Mouse (Mus musculus) intestine, embryonic 16.5 days (tissue): Measurements from ENCODE around the gene Dars. TPM values are rescaled to one million over a fixed set of nuclear protein-coding genes. Genes with fewer than 3 reads are reported as not detected.

Experiments used
- ATAC-seq: fragments of 200-750 bp; cut with Nextera tagmentation; 2 replicates; pipeline ENCODE4 v1.8.0; 2017; ENCODE audit warnings: moderate TSS enrichment, moderate library complexity
- H3K27ac ChIP-seq: fragments of 300-500 bp; sonication (generic); 2 replicates; pipeline ENCODE4 v1.5.1; 2014; ENCODE audit warnings: mild to moderate bottlenecking, low read length
- H3K27me3 ChIP-seq: fragments of 300-500 bp; sonication (generic); replicated peaks from 2 replicates; pipeline ENCODE4 v1.6.1; 2014; ENCODE audit warnings: low read length, control low read depth, mixed read lengths; ENCODE audit not compliant: control insufficient read depth, insufficient read depth
- H3K36me3 ChIP-seq: fragments of 300-500 bp; sonication (generic); 2 replicates; pipeline ENCODE4 v1.6.1; 2014; ENCODE audit warnings: low read length, control low read depth; ENCODE audit not compliant: control insufficient read depth, insufficient read depth
- H3K4me1 ChIP-seq: fragments of 300-500 bp; sonication (generic); 2 replicates; pipeline ENCODE4 v1.6.1; 2014; ENCODE audit warnings: low read length, control low read depth, mixed read lengths; ENCODE audit not compliant: control insufficient read depth, insufficient read depth
- H3K4me2 ChIP-seq: fragments of 300-500 bp; sonication (generic); 2 replicates; pipeline ENCODE4 v1.6.1; 2014; ENCODE audit warnings: low read depth, low read length, control low read depth
- H3K4me3 ChIP-seq: fragments of 300-500 bp; sonication (generic); 2 replicates; pipeline ENCODE4 v1.5.1; 2014; ENCODE audit warnings: mild to moderate bottlenecking, low read length
- H3K9ac ChIP-seq: fragments of 300-500 bp; sonication (generic); 2 replicates; pipeline ENCODE4 v1.6.1; 2014; ENCODE audit warnings: low read depth, low read length
- H3K9me3 ChIP-seq: fragments of 300-500 bp; sonication (generic); 2 replicates; pipeline ENCODE4 v1.6.1; 2016; ENCODE audit warnings: low read length, control low read depth; ENCODE audit not compliant: control insufficient read depth
- WGBS: fragments of 180-500 bp; shearing (Covaris S2); extraction: QIAGEN DNeasy Blood & Tissue Kit; methylation state at CpG from one replicate; pipeline ENCODE4 v1.1.7; 2014; 5-methylcytosine and 5-hydroxymethylcytosine counted together
- polyA plus RNA-seq: library from polyadenylated mRNA; unstranded; fragments of >200 nt; fragmentation: Nextera tagmentation; extraction: Ambion mirVana; gene quantifications from 2 replicates; pipeline ENCODE4 v1.2.1, GENCODE M21; 2015

The Dars gene
- polyA plus RNA-seq, 1 experiment from 2014 or later = 178 TPM

GRCm38 (mm10) chr1:128399941-128400915 is 16.9 kb downstream of the Dars start:
- no peak overlapping the region for H3K4me2 ChIP-seq
- no peak overlapping the region for H3K9ac ChIP-seq
- H3K4me3 ChIP-seq = no peak overlapping the region
- no peaks in the 10 kb centered on the region for H3K36me3 ChIP-seq
- H3K27me3 ChIP-seq = no peaks in the 10 kb centered on the region
- no peak for ATAC-seq
- peaks cover 2% of the 10 kb centered on the region; the same call in 1 of the 2 replicates for H3K4me1 ChIP-seq
- H3K9me3 ChIP-seq = no peaks in the 10 kb centered on the region
- WGBS = 69% methylated on average over 5 of the region's 5 CpGs
- no peak overlapping the region for H3K27ac ChIP-seq

GRCm38 (mm10) chr1:128398738-128399445 is 18.3 kb downstream of the Dars start:
- ATAC-seq = peak; percentile 53
- no peaks in the 10 kb centered on the region for H3K9me3 ChIP-seq
- WGBS = 77% methylated on average over 5 of the region's 5 CpGs
- peaks cover 2% of the 10 kb centered on the region; the same call in 1 of the 2 replicates for H3K4me1 ChIP-seq
- no peaks in the 10 kb centered on the region for H3K27me3 ChIP-seq
- no peak overlapping the region for H3K4me3 ChIP-seq
- no peak overlapping the region for H3K9ac ChIP-seq
- H3K4me2 ChIP-seq = no peak overlapping the region
- no peaks in the 10 kb centered on the region for H3K36me3 ChIP-seq
- H3K27ac ChIP-seq = no peak overlapping the region

GRCm38 (mm10) chr1:128394657-128395056 is 22.5 kb downstream of the Dars start:
- Histone ChIP-seq H3K36me3 (no peaks in the 10 kb centered on the region), H3K27ac (no peak overlapping the region), H3K9me3 (no peaks in the 10 kb centered on the region), H3K4me3 (no peak overlapping the region), H3K9ac (no peak overlapping the region), H3K4me2 (no peak overlapping the region), H3K27me3 (no peaks in the 10 kb centered on the region), H3K4me1 (peaks cover 2% of the 10 kb centered on the region; the same call in 1 of the 2 replicates)
- no peak for ATAC-seq
- 90% methylated on average over 3 of the region's 3 CpGs for WGBS

- H3K9ac ChIP-seq = no peak overlapping the region
- H3K4me2 ChIP-seq = no peak overlapping the region
- no peak for ATAC-seq
- H3K27ac ChIP-seq = no peak overlapping the region
- 85% methylated on average over 2 of the region's 2 CpGs for WGBS
- no peaks in the 10 kb centered on the region for H3K9me3 ChIP-seq
- no peaks in the 10 kb centered on the region for H3K27me3 ChIP-seq
- H3K4me1 ChIP-seq = no peaks in the 10 kb centered on the region
- H3K36me3 ChIP-seq = no peaks in the 10 kb centered on the region
- no peak overlapping the region for H3K4me3 ChIP-seq
Observed at GRCm38 (mm10) chr1:128392382-128392781, 24.8 kb downstream of the Dars start.

- H3K9ac ChIP-seq = no peak overlapping the region
- H3K4me1 ChIP-seq = no peaks in the 10 kb centered on the region
- H3K9me3 ChIP-seq = no peaks in the 10 kb centered on the region
- no peak for ATAC-seq
- H3K27ac ChIP-seq = no peak overlapping the region
- H3K27me3 ChIP-seq = no peaks in the 10 kb centered on the region
- H3K36me3 ChIP-seq = peaks cover 6% of the 10 kb centered on the region; the same call in 1 of the 2 replicates
- no peak overlapping the region for H3K4me3 ChIP-seq
- 88% methylated on average over 7 of the region's 7 CpGs for WGBS
- H3K4me2 ChIP-seq = no peak overlapping the region
Observed at GRCm38 (mm10) chr1:128386487-128386886, 30.7 kb downstream of the Dars start.

- no peak overlapping the region for H3K27ac ChIP-seq
- no peak overlapping the region for H3K4me2 ChIP-seq
- no peaks in the 10 kb centered on the region for H3K4me1 ChIP-seq
- H3K9me3 ChIP-seq = no peaks in the 10 kb centered on the region
- H3K4me3 ChIP-seq = no peak overlapping the region
- no peaks in the 10 kb centered on the region for H3K27me3 ChIP-seq
- H3K36me3 ChIP-seq = peaks cover 11% of the 10 kb centered on the region
- 91% methylated on average over 4 of the region's 4 CpGs for WGBS
- H3K9ac ChIP-seq = no peak overlapping the region
- ATAC-seq = no peak
Observed at GRCm38 (mm10) chr1:128376841-128377240, 40.3 kb downstream of the Dars start.

GRCm38 (mm10) chr1:128372143-128372860 is 44.9 kb downstream of the Dars start:
- H3K27ac ChIP-seq = no peak overlapping the region
- peaks cover 4% of the 10 kb centered on the region; the same call in 1 of the 2 replicates for H3K36me3 ChIP-seq
- 77% methylated on average over 7 of the region's 7 CpGs for WGBS
- H3K27me3 ChIP-seq = no peaks in the 10 kb centered on the region
- no peak for ATAC-seq
- no peaks in the 10 kb centered on the region for H3K4me1 ChIP-seq
- no peaks in the 10 kb centered on the region for H3K9me3 ChIP-seq
- no peak overlapping the region for H3K4me3 ChIP-seq
- H3K9ac ChIP-seq = no peak overlapping the region
- no peak overlapping the region for H3K4me2 ChIP-seq

GRCm38 (mm10) chr1:128368732-128369441 is 48.3 kb downstream of the Dars start:
- no peak overlapping the region for H3K27ac ChIP-seq
- no peak overlapping the region for H3K9ac ChIP-seq
- no peak overlapping the region for H3K4me3 ChIP-seq
- peaks cover 3% of the 10 kb centered on the region; the same call in 1 of the 2 replicates for H3K36me3 ChIP-seq
- H3K4me2 ChIP-seq = no peak overlapping the region
- H3K4me1 ChIP-seq = no peaks in the 10 kb centered on the region
- ATAC-seq = peak; percentile 74
- 73% methylated on average over 5 of the region's 5 CpGs for WGBS
- H3K9me3 ChIP-seq = no peaks in the 10 kb centered on the region
- no peaks in the 10 kb centered on the region for H3K27me3 ChIP-seq
